Mouse (Mus musculus): Measurements from ENCODE around the gene 2200002J24Rik. TPM values are rescaled to one million over a fixed set of nuclear protein-coding genes. Genes with fewer than 3 reads are reported as not detected.
"Not testable (repeated sequence)": the region's sequence is repeated elsewhere in the genome, so short reads cannot be mapped to it uniquely, and the experiment has no call there.

2200002J24Rik gene
- polyA plus RNA-seq, 1 experiment from 2014 or later = not detected

DNA sequence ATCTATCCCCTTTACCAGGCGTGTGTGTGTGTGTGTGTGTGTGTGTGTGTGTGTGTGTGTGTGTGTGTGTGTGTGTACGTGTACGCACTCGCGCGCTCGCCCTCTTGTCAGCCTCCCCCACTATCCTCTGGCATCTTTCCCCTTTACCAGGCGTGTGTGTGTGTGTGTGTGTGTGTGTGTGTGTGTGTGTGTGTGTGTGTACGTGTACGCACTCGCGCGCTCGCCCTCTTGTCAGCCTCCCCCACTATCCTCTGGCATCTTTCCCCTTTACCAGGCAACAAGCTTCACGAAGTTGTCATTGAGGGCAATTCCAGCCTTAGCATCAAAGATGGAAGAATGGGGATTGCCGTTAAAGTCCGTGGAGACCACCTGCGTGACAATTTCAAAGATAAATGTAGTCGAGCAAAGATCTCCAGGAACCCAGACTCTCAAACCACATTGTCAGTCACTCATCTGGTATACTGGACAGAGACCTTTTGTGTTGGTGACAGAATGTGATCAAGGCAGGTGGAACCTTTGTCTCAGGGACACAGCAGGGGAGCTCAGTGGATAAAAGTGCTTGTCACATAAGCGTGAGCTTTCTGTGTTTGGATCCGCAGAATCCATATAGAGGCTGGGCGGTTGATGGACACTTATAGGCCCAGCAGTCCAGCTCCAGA lies 31.5 kb downstream of the 2200002J24Rik start:
- Histone ChIP-seq H3K9ac (peak overlapping the region; percentile 73), H3K4me1 (peaks cover 14% of the 10 kb centered on the region), H3K4me3 (peak overlapping the region; percentile 72), H3K4me2 (replicated peaks) (peak overlapping the region; percentile 76), H3K36me3 (peaks cover 34% of the 10 kb centered on the region), H3K27ac (peak overlapping the region; percentile 79)
- not testable (repeated sequence) for H3K9me3 ChIP-seq; H3K27me3 ChIP-seq; ATAC-seq (ENCODE audit: insufficient number of reproducible peaks, insufficient read depth, low FRiP score, low TSS enrichment)
- WGBS = 40% methylated on average over 9 of the region's 22 CpGs

DNA sequence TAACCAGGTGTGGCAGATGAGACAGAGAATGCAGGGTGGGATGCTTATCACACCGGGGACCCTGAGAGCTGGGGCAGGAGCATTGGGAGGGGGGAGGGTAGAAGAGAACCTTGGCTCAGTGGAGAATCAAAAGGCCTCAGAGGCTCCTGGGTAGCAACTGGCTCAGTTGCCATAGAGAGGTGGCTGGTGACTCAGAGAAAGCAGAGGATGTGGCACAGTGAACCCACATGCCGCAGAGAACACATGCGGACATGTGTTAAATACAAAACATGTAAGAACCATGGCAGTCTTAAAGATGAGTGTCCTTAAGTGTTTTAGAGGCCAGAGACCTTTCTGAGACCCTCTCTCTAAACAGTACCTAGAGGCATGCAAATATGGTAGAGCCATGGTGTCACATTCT lies 37.5 kb downstream of the 2200002J24Rik start:
- whole genome bisulfite sequencing = 90% methylated on average over 3 of the region's 3 CpGs

DNA sequence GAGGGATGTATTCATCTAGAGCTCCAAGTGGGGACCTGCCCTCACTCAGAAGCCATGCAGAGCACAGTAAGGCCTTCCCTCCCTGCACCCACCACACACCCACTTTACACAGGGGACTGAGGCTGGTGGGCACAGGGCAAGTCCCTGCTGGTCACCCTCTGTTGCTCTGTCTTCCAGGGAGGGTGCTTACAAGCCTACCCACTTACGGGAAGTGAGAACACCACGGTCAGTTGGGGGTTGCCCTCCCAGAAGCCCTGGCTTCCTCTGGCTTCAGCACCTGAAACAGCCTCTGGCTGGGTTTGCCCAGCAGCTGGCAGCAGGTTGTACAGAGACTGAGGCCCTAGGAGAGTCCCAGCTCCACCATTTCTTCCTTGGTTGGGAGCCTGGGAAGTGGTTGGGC lies 43.8 kb downstream of the 2200002J24Rik start:
- H3K27ac ChIP-seq; H3K27me3 ChIP-seq; ATAC-seq (ENCODE audit: insufficient number of reproducible peaks, insufficient read depth, low FRiP score, low TSS enrichment); H3K36me3 ChIP-seq; H3K9me3 ChIP-seq; H3K4me2 ChIP-seq (replicated peaks); H3K9ac ChIP-seq; H3K4me1 ChIP-seq; H3K4me3 ChIP-seq: not testable (repeated sequence)
- 83% methylated on average over 2 of the region's 2 CpGs for WGBS

More for the DNA sequence above, 37.5 kb downstream of the 2200002J24Rik start:
- no peak for ATAC-seq (ENCODE audit: insufficient number of reproducible peaks, insufficient read depth, low FRiP score, low TSS enrichment)
- no peak overlapping the region for H3K27ac ChIP-seq
- no peak overlapping the region for H3K4me3 ChIP-seq
- H3K36me3 ChIP-seq = peaks cover 46% of the 10 kb centered on the region
- H3K27me3 ChIP-seq = no peaks in the 10 kb centered on the region
- H3K4me1 ChIP-seq = no peaks in the 10 kb centered on the region
- H3K9ac ChIP-seq = no peak overlapping the region
- H3K9me3 ChIP-seq = no peaks in the 10 kb centered on the region
- H3K4me2 ChIP-seq (replicated peaks) = no peak overlapping the region

DNA sequence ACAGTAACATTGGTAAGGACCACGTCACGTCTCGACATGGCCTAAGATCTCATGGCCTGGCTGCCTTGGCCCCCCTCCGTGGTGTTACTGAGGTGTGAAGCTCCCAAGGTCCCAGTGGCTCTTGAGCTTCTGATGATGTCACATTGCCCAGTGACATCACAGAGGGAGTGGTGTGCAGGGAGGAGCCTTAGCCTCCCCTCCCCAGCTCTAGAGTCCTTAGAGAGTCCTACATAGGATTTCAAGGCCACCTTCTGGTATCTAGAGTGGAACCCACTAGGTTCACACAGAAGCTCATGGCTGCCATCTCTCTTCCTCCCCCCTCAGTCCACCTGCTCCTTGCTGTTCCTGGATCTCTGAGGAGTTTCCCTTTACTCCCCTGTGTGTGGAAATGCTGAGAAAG lies 44.9 kb downstream of the 2200002J24Rik start, which contains the start of gene Gapdhs:
TSS of gene Gapdhs (minus strand) at position 65 of the 400 bp plus-strand sequence.
- H3K27me3 ChIP-seq; H3K4me2 ChIP-seq (replicated peaks); H3K9me3 ChIP-seq; H3K4me1 ChIP-seq; H3K9ac ChIP-seq; H3K36me3 ChIP-seq; ATAC-seq (ENCODE audit: insufficient number of reproducible peaks, insufficient read depth, low FRiP score, low TSS enrichment); H3K27ac ChIP-seq; H3K4me3 ChIP-seq: not testable (repeated sequence)
- WGBS = 86% methylated on average over 2 of the region's 4 CpGs

DNA sequence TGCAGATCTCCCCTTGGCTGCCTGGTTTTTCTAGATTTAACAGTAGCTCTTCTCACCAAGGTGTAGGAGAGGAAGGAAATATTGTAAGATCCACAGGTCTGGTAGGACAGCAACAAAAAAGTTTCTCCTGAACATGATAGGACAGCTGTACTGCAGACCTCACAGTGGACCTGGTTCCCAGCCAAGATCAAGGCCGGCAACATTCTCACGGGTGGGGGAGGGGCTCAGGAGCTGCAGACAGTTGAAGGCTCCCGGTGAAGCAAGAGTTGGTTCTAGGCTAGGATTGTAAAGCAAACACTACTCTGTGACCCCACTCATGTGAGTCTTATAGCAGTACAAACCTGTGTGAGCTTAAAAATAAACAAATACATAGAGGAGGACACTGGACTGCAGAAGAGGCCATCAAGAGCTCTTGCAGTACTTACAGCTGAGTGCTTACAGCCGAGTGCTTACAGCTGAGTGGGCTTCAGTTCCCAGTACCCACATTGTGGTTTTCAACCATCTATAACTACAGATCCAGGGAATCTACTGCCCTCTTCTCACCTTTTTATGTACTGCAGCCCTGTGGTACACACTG lies 45.4 kb downstream of the 2200002J24Rik start:
- Histone ChIP-seq H3K27ac (no peak overlapping the region), H3K4me3 (no peak overlapping the region), H3K4me1 (no peaks in the 10 kb centered on the region), H3K4me2 (replicated peaks) (no peak overlapping the region), H3K9me3 (no peaks in the 10 kb centered on the region), H3K9ac (no peak overlapping the region), H3K27me3 (no peaks in the 10 kb centered on the region), H3K36me3 (no peaks in the 10 kb centered on the region)
- ATAC-seq (ENCODE audit: insufficient number of reproducible peaks, insufficient read depth, low FRiP score, low TSS enrichment) = no peak
- 53% methylated on average over 4 of the region's 4 CpGs for WGBS

DNA sequence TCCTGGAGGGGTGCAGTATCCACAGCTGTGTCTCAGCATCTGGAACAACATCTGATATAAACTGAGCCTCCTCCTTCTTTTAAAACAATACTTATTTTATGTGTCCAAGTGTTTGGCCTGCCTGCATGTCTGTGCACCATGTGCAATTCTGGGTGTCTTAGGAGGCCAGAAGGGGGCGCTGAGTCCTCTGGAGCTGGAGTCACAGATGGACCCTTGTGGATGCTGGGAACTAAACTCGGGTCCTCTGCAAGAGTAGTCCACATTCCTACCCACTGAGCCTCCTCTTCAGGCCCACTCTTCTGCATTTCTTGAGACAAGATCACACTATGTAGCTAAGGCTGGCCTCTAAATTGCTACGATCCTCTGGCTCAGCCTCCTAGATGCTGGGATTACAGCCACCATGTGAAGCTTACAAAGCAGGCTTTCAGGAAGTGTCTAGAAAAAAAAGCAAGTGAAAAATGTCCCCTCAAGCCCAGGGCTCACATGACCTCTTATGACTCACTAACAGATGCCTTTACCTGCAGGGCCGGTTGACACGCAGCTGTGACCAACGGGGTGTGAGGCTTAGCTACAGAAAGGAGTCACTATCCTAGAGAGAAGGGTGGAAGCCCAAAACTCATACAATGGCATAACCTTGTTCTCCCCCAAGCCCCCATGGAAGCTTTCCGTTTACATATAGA lies 48.9 kb downstream of the 2200002J24Rik start:
- Histone ChIP-seq H3K9me3 (no peaks in the 10 kb centered on the region), H3K36me3 (no peaks in the 10 kb centered on the region), H3K9ac (no peak overlapping the region), H3K4me2 (replicated peaks) (no peak overlapping the region), H3K27me3 (no peaks in the 10 kb centered on the region), H3K4me3 (no peak overlapping the region), H3K4me1 (no peaks in the 10 kb centered on the region), H3K27ac (no peak overlapping the region)
- 83% methylated on average over 7 of the region's 7 CpGs for WGBS
- no peak for ATAC-seq (ENCODE audit: insufficient number of reproducible peaks, insufficient read depth, low FRiP score, low TSS enrichment)

Other genes with a start within 250 kb of the 2200002J24Rik start
- gene Kirrel2, start 241.2 kb upstream of the 2200002J24Rik start, polyA plus RNA-seq (2016; fragmentation: Nextera tagmentation; extraction: Ambion mirVana) = 0.46 and 0.52 TPM in 2 replicates
- gene Nphs1, start 240.6 kb upstream of the 2200002J24Rik start, polyA plus RNA-seq (2016; fragmentation: Nextera tagmentation; extraction: Ambion mirVana) = 0.10 and 0.29 TPM in 2 replicates
- not detected in 2 replicates for gene Prodh2, start 205.3 kb upstream of the 2200002J24Rik start, polyA plus RNA-seq (2016; fragmentation: Nextera tagmentation; extraction: Ambion mirVana)
- 20.0 and 26.5 TPM in 2 replicates for gene Arhgap33, start 163.9 kb upstream of the 2200002J24Rik start, polyA plus RNA-seq (2016; fragmentation: Nextera tagmentation; extraction: Ambion mirVana)
- 8.5 and 9.2 TPM in 2 replicates for gene Hspb6, start 146.7 kb upstream of the 2200002J24Rik start, polyA plus RNA-seq (2016; fragmentation: Nextera tagmentation; extraction: Ambion mirVana)
- 15.6 and 16.0 TPM in 2 replicates for gene Proser3, start 146.6 kb upstream of the 2200002J24Rik start, polyA plus RNA-seq (2016; fragmentation: Nextera tagmentation; extraction: Ambion mirVana)
- gene Lin37, start 139.1 kb upstream of the 2200002J24Rik start, polyA plus RNA-seq (2016; fragmentation: Nextera tagmentation; extraction: Ambion mirVana) = 44.7 and 49.1 TPM in 2 replicates
- gene U2af1l4, start 135.6 kb upstream of the 2200002J24Rik start, polyA plus RNA-seq (2016; fragmentation: Nextera tagmentation; extraction: Ambion mirVana) = 94.1 TPM in 2 replicates
- 16.5 and 17.4 TPM in 2 replicates for gene Gm49396, start 135.6 kb upstream of the 2200002J24Rik start, polyA plus RNA-seq (2016; fragmentation: Nextera tagmentation; extraction: Ambion mirVana)
- 132 and 138 TPM in 2 replicates for gene Psenen, start 135.3 kb upstream of the 2200002J24Rik start, polyA plus RNA-seq (2016; fragmentation: Nextera tagmentation; extraction: Ambion mirVana)
- 4.1 and 5.5 TPM in 2 replicates for gene Igflr1, start 133.5 kb upstream of the 2200002J24Rik start, polyA plus RNA-seq (2016; fragmentation: Nextera tagmentation; extraction: Ambion mirVana)
- gene Kmt2b, start 110.2 kb upstream of the 2200002J24Rik start, polyA plus RNA-seq (2016; fragmentation: Nextera tagmentation; extraction: Ambion mirVana) = 11.6 and 12.6 TPM in 2 replicates
- 0.17 and 0.19 TPM in 2 replicates for gene Zbtb32, start 100.0 kb upstream of the 2200002J24Rik start, polyA plus RNA-seq (2016; fragmentation: Nextera tagmentation; extraction: Ambion mirVana)
- 0.37 and 0.73 TPM in 2 replicates for gene Upk1a, start 86.1 kb upstream of the 2200002J24Rik start, polyA plus RNA-seq (2016; fragmentation: Nextera tagmentation; extraction: Ambion mirVana)
- 761 and 784 TPM in 2 replicates for gene Cox6b1, start 72.8 kb upstream of the 2200002J24Rik start, polyA plus RNA-seq (2016; fragmentation: Nextera tagmentation; extraction: Ambion mirVana)
- gene Etv2, start 63.1 kb upstream of the 2200002J24Rik start, polyA plus RNA-seq (2016; fragmentation: Nextera tagmentation; extraction: Ambion mirVana) = not detected in 2 replicates
- 151 and 154 TPM in 2 replicates for gene Rbm42, start 48.6 kb upstream of the 2200002J24Rik start, polyA plus RNA-seq (2016; fragmentation: Nextera tagmentation; extraction: Ambion mirVana)
- gene Haus5, start 33.9 kb upstream of the 2200002J24Rik start, polyA plus RNA-seq (2016; fragmentation: Nextera tagmentation; extraction: Ambion mirVana) = 54.8 and 59.3 TPM in 2 replicates
- not detected in 2 replicates for gene Pmis2, start 27.3 kb upstream of the 2200002J24Rik start, polyA plus RNA-seq (2016; fragmentation: Nextera tagmentation; extraction: Ambion mirVana)
- gene Atp4a, start 13.3 kb downstream of the 2200002J24Rik start, polyA plus RNA-seq (2016; fragmentation: Nextera tagmentation; extraction: Ambion mirVana) = 0.50 and 0.96 TPM in 2 replicates
- 156 and 166 TPM in 2 replicates for gene Tmem147, start 30.6 kb downstream of the 2200002J24Rik start, polyA plus RNA-seq (2016; fragmentation: Nextera tagmentation; extraction: Ambion mirVana)
- gene Gapdhs, start 44.8 kb downstream of the 2200002J24Rik start, polyA plus RNA-seq (2016; fragmentation: Nextera tagmentation; extraction: Ambion mirVana) = 0.62 and 0.97 TPM in 2 replicates
- 1.1 and 1.3 TPM in 2 replicates for gene Sbsn, start 52.5 kb downstream of the 2200002J24Rik start, polyA plus RNA-seq (2016; fragmentation: Nextera tagmentation; extraction: Ambion mirVana)
- gene Dmkn, start 64.8 kb downstream of the 2200002J24Rik start, polyA plus RNA-seq (2016; fragmentation: Nextera tagmentation; extraction: Ambion mirVana) = 0.32 TPM in 1 of 2 replicates, not detected in the other
- gene Krtdap, start 89.0 kb downstream of the 2200002J24Rik start, polyA plus RNA-seq (2016; fragmentation: Nextera tagmentation; extraction: Ambion mirVana) = 1.0 and 1.1 TPM in 2 replicates
- gene Ffar2, start 124.8 kb downstream of the 2200002J24Rik start, polyA plus RNA-seq (2016; fragmentation: Nextera tagmentation; extraction: Ambion mirVana) = 0.24 TPM in 1 of 2 replicates, not detected in the other
- gene Ffar3, start 157.3 kb downstream of the 2200002J24Rik start, polyA plus RNA-seq (2016; fragmentation: Nextera tagmentation; extraction: Ambion mirVana) = 0.13 TPM in 1 of 2 replicates, not detected in the other
- gene Ffar1, start 162.6 kb downstream of the 2200002J24Rik start, polyA plus RNA-seq (2016; fragmentation: Nextera tagmentation; extraction: Ambion mirVana) = not detected in 2 replicates
- gene Cd22, start 181.4 kb downstream of the 2200002J24Rik start, polyA plus RNA-seq (2016; fragmentation: Nextera tagmentation; extraction: Ambion mirVana) = 0.09 and 0.17 TPM in 2 replicates
- gene Mag, start 215.9 kb downstream of the 2200002J24Rik start, polyA plus RNA-seq (2016; fragmentation: Nextera tagmentation; extraction: Ambion mirVana) = 0.26 and 0.29 TPM in 2 replicates
- not detected in 2 replicates for gene Hamp2, start 225.8 kb downstream of the 2200002J24Rik start, polyA plus RNA-seq (2016; fragmentation: Nextera tagmentation; extraction: Ambion mirVana)
- not detected in 2 replicates for gene Hamp, start 245.1 kb downstream of the 2200002J24Rik start, polyA plus RNA-seq (2016; fragmentation: Nextera tagmentation; extraction: Ambion mirVana)